Mouse (Mus musculus): ENCODE data around the gene H3f3b. TPM values are rescaled to one million over a fixed set of nuclear protein-coding genes. Genes with fewer than 3 reads are reported as not detected.

Gene H3f3b
- polyA plus RNA-seq, 1 experiment from 2014 or later: 2,054 TPM

- Histone ChIP-seq H3K36me3 (replicated peaks; ENCODE audit: control insufficient read depth, insufficient read depth) (peaks cover 98% of the 10 kb centered on the region), H3K4me1 (replicated peaks; ENCODE audit: control insufficient read depth, insufficient read depth, low read length) (no peaks in the 10 kb centered on the region), H3K27ac (no peak overlapping the region), H3K9me3 (ENCODE audit: control insufficient read depth, low read length) (no peaks in the 10 kb centered on the region), H3K4me3 (replicated peaks; ENCODE audit: low read length) (no peak overlapping the region), H3K27me3 (ENCODE audit: control insufficient read depth, insufficient read depth, low read length) (no peaks in the 10 kb centered on the region), H3K9ac (no peak overlapping the region), H3K4me2 (replicated peaks) (no peak overlapping the region)
- DNase-seq (ENCODE audit: low spot score) (no peak), ATAC-seq (ENCODE audit: low FRiP score) (no peak)
- 96% methylated on average over 9 of the region's 9 CpGs for WGBS
Observed at GRCm38 (mm10) chr11:116053510-116054229, 25.9 kb upstream of the H3f3b start.

- no peaks in the 10 kb centered on the region for H3K9me3 ChIP-seq (ENCODE audit: control insufficient read depth, low read length)
- no peak overlapping the region for H3K4me3 ChIP-seq (replicated peaks; ENCODE audit: low read length)
- DNase-seq (ENCODE audit: low spot score) (no peak), ATAC-seq (ENCODE audit: low FRiP score) (no peak)
- H3K27me3 ChIP-seq (ENCODE audit: control insufficient read depth, insufficient read depth, low read length): no peaks in the 10 kb centered on the region
- WGBS: 91% methylated on average over 4 of the region's 4 CpGs
- H3K9ac ChIP-seq: no peak overlapping the region
- H3K4me2 ChIP-seq (replicated peaks): no peak overlapping the region
- peaks cover 85% of the 10 kb centered on the region for H3K36me3 ChIP-seq (replicated peaks; ENCODE audit: control insufficient read depth, insufficient read depth)
- no peak overlapping the region for H3K27ac ChIP-seq
- no peaks in the 10 kb centered on the region for H3K4me1 ChIP-seq (replicated peaks; ENCODE audit: control insufficient read depth, insufficient read depth, low read length)
Observed at GRCm38 (mm10) chr11:116050196-116050595, 22.4 kb upstream of the H3f3b start.

GRCm38 (mm10) chr11:116049610-116050009 lies 21.8 kb upstream of the H3f3b start:
- Histone ChIP-seq H3K27me3 (ENCODE audit: control insufficient read depth, insufficient read depth, low read length) (no peaks in the 10 kb centered on the region), H3K9ac (no peak overlapping the region), H3K36me3 (replicated peaks; ENCODE audit: control insufficient read depth, insufficient read depth) (peaks cover 82% of the 10 kb centered on the region), H3K4me3 (replicated peaks; ENCODE audit: low read length) (no peak overlapping the region), H3K27ac (no peak overlapping the region), H3K4me2 (replicated peaks) (no peak overlapping the region), H3K4me1 (replicated peaks; ENCODE audit: control insufficient read depth, insufficient read depth, low read length) (no peaks in the 10 kb centered on the region), H3K9me3 (ENCODE audit: control insufficient read depth, low read length) (no peaks in the 10 kb centered on the region)
- ATAC-seq (ENCODE audit: low FRiP score) (no peak), DNase-seq (ENCODE audit: low spot score) (no peak)
- WGBS: 89% methylated on average over 2 of the region's 2 CpGs

- Histone ChIP-seq H3K36me3 (replicated peaks; ENCODE audit: control insufficient read depth, insufficient read depth) (peaks cover 65% of the 10 kb centered on the region), H3K4me3 (replicated peaks; ENCODE audit: low read length) (no peak overlapping the region), H3K27ac (no peak overlapping the region), H3K9ac (no peak overlapping the region), H3K4me2 (replicated peaks) (no peak overlapping the region), H3K9me3 (ENCODE audit: control insufficient read depth, low read length) (no peaks in the 10 kb centered on the region), H3K27me3 (ENCODE audit: control insufficient read depth, insufficient read depth, low read length) (no peaks in the 10 kb centered on the region), H3K4me1 (replicated peaks; ENCODE audit: control insufficient read depth, insufficient read depth, low read length) (no peaks in the 10 kb centered on the region)
- 95% methylated on average over 6 of the region's 6 CpGs for WGBS
- no peak for DNase-seq (ENCODE audit: low spot score)
- ATAC-seq (ENCODE audit: low FRiP score): no peak
Observed at GRCm38 (mm10) chr11:116045173-116045572, 17.4 kb upstream of the H3f3b start.

GRCm38 (mm10) chr11:116043286-116043685 lies 15.5 kb upstream of the H3f3b start:
- Histone ChIP-seq H3K9ac (no peak overlapping the region), H3K4me3 (replicated peaks; ENCODE audit: low read length) (no peak overlapping the region), H3K36me3 (replicated peaks; ENCODE audit: control insufficient read depth, insufficient read depth) (peaks cover 62% of the 10 kb centered on the region), H3K27ac (no peak overlapping the region), H3K4me2 (replicated peaks) (no peak overlapping the region), H3K9me3 (ENCODE audit: control insufficient read depth, low read length) (no peaks in the 10 kb centered on the region), H3K4me1 (replicated peaks; ENCODE audit: control insufficient read depth, insufficient read depth, low read length) (no peaks in the 10 kb centered on the region), H3K27me3 (ENCODE audit: control insufficient read depth, insufficient read depth, low read length) (no peaks in the 10 kb centered on the region)
- WGBS: 100% methylated on average over 1 of the region's 1 CpGs
- ATAC-seq (ENCODE audit: low FRiP score) (no peak), DNase-seq (ENCODE audit: low spot score) (no peak)

- Histone ChIP-seq H3K27me3 (ENCODE audit: control insufficient read depth, insufficient read depth, low read length) (no peaks in the 10 kb centered on the region), H3K9me3 (ENCODE audit: control insufficient read depth, low read length) (no peaks in the 10 kb centered on the region), H3K4me2 (replicated peaks) (no peak overlapping the region), H3K9ac (no peak overlapping the region), H3K27ac (no peak overlapping the region), H3K36me3 (replicated peaks; ENCODE audit: control insufficient read depth, insufficient read depth) (peaks cover 58% of the 10 kb centered on the region), H3K4me3 (replicated peaks; ENCODE audit: low read length) (no peak overlapping the region), H3K4me1 (replicated peaks; ENCODE audit: control insufficient read depth, insufficient read depth, low read length) (no peaks in the 10 kb centered on the region)
- DNase-seq (ENCODE audit: low spot score) (no peak), ATAC-seq (ENCODE audit: low FRiP score) (no peak)
- WGBS: 94% methylated on average over 5 of the region's 5 CpGs
Observed at GRCm38 (mm10) chr11:116042372-116043138, 14.8 kb upstream of the H3f3b start.

GRCm38 (mm10) chr11:116041833-116042232 lies 14.1 kb upstream of the H3f3b start:
- Histone ChIP-seq H3K4me2 (replicated peaks) (no peak overlapping the region), H3K9ac (no peak overlapping the region), H3K27ac (no peak overlapping the region), H3K36me3 (replicated peaks; ENCODE audit: control insufficient read depth, insufficient read depth) (peaks cover 50% of the 10 kb centered on the region), H3K9me3 (ENCODE audit: control insufficient read depth, low read length) (no peaks in the 10 kb centered on the region), H3K4me1 (replicated peaks; ENCODE audit: control insufficient read depth, insufficient read depth, low read length) (no peaks in the 10 kb centered on the region), H3K27me3 (ENCODE audit: control insufficient read depth, insufficient read depth, low read length) (no peaks in the 10 kb centered on the region), H3K4me3 (replicated peaks; ENCODE audit: low read length) (no peak overlapping the region)
- ATAC-seq (ENCODE audit: low FRiP score): no peak
- WGBS: 97% methylated on average over 2 of the region's 2 CpGs
- no peak for DNase-seq (ENCODE audit: low spot score)

- no peak overlapping the region for H3K9ac ChIP-seq
- no peaks in the 10 kb centered on the region for H3K9me3 ChIP-seq (ENCODE audit: control insufficient read depth, low read length)
- no peaks in the 10 kb centered on the region for H3K27me3 ChIP-seq (ENCODE audit: control insufficient read depth, insufficient read depth, low read length)
- 91% methylated on average over 6 of the region's 6 CpGs for WGBS
- ATAC-seq (ENCODE audit: low FRiP score): no peak
- H3K4me1 ChIP-seq (replicated peaks; ENCODE audit: control insufficient read depth, insufficient read depth, low read length): no peaks in the 10 kb centered on the region
- no peak overlapping the region for H3K27ac ChIP-seq
- no peak for DNase-seq (ENCODE audit: low spot score)
- peaks cover 47% of the 10 kb centered on the region for H3K36me3 ChIP-seq (replicated peaks; ENCODE audit: control insufficient read depth, insufficient read depth)
- H3K4me3 ChIP-seq (replicated peaks; ENCODE audit: low read length): no peak overlapping the region
- no peak overlapping the region for H3K4me2 ChIP-seq (replicated peaks)
Observed at GRCm38 (mm10) chr11:116040593-116040992, 12.8 kb upstream of the H3f3b start.

GRCm38 (mm10) chr11:116037826-116038225 lies 10.1 kb upstream of the H3f3b start:
- Histone ChIP-seq H3K9me3 (ENCODE audit: control insufficient read depth, low read length) (no peaks in the 10 kb centered on the region), H3K4me1 (replicated peaks; ENCODE audit: control insufficient read depth, insufficient read depth, low read length) (peaks cover 2% of the 10 kb centered on the region; the same call in 1 of the 2 replicates), H3K36me3 (replicated peaks; ENCODE audit: control insufficient read depth, insufficient read depth) (peaks cover 39% of the 10 kb centered on the region), H3K4me2 (replicated peaks) (no peak overlapping the region), H3K9ac (no peak overlapping the region), H3K4me3 (replicated peaks; ENCODE audit: low read length) (no peak overlapping the region), H3K27me3 (ENCODE audit: control insufficient read depth, insufficient read depth, low read length) (no peaks in the 10 kb centered on the region), H3K27ac (no peak overlapping the region)
- ATAC-seq (ENCODE audit: low FRiP score) (no peak), DNase-seq (ENCODE audit: low spot score) (no peak)
- 98% methylated on average over 9 of the region's 9 CpGs for WGBS

All from hindbrain, embryonic 14.5 days (tissue).